Mouse (Mus musculus) 3T3-L1 (cell line): ENCODE data around the gene Ccdc142.

Experiments
- DNase-seq: peaks from one replicate; pipeline ENCODE4 v3.0.0-alpha.2; 2015; ENCODE audit warnings: low read depth, low spot score

Gene Ccdc142

DNA sequence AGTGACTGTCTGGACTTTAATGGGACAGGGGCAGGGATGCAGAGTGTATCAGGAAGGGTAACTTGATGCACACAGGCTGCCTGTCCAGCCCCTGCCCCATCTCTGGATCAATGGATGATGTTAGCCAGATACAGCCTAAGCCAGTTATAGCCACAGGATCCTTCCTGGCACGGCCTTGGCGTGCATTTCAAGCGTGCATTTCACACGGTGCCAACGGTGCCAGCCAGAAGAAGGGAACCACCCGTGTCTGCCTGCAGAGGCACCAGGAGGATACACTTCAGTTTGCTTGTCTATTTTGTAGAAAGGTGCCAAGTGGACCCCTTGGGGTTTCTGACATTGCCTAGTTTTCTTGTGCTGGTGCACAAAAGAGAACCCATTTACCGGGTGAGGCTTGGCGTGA lies 38.6 kb downstream of the Ccdc142 start:
- DNase-seq, result no peak

DNA sequence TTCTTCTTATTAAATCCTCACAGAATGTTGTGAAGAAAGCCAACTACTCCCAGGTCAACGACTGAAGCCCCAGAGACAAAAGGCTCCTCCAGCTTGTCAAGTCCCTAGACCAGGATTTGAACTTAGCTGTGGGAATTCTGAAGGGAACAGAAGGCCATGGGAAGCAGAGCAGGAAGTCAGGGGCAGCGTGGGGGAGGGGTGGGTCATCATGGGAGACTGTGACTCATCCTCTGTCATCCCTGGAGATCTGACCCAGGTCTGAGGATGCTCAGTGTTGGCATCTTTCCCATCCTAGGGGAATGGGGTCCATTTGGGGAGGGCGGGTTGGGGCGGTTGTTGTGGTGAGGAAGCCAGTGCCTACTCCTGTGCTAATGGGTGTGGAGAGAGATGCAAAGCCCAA lies 40.2 kb downstream of the Ccdc142 start:
- DNase-seq, result peak; percentile 44

DNA sequence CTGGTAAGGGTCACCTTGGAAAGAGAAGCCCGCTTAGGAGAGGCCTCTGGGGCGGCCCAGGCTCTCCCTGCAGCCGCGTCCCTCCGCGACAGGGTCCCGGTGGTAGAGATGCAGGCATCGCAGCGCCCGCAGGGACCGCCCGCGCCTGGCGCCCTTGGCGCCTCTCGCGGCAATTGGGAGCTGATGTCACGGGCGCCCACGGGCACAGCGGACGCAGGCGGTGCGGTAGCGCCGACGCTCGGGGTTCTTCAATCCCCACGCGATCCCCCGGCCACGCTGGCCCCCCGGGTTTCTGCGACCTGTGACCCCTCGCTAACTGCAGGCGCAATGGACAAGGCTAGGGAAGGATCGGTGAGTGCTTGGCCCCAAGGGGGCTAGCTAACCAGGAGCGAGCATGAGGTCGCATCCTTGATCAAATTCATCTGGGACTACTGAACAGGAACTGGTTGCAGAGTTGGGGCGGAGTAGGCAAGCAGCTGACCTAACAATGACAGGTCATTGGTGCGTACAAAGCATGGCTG lies 40.9 kb downstream of the Ccdc142 start:
- DNase-seq, result no peak

DNA sequence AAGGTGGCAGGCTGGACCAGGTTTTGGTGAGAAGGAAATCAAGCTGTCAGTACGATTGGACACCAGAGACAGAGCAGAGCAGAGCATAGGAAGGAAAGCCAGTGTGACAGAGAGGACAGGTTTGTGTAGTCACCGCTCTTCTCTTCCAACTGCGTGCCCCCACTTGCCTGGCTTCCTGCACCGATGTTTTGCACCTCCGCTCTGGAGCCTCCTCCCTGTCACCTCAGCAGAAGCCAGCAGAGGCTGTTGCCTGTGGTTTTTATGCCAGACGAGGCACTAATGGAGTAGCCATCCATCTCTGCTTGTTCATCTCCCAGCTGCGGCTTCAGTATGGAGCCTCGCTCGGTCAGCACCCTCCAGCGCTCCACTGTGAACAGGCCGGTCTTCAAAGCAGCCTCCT lies 41.5 kb downstream of the Ccdc142 start:
- no peak for DNase-seq

DNA sequence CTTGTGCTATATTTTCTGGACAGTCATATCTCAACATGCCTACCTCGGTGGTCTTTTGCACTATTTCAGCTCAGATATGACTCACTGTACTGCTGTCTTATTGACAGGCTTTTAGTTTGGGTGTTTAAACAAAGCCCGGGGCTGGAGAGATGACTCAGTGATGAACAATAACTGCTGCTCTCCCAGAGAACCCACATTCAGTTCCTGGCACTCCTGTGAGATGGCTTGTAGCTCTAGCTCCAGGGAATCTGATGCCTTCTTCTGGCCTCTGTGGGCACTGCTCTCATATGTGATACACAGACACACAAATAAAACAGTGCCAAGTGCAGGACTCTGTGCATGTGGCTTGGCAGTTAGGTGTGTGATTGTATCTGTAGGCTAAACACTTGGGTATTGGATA lies 43.8 kb downstream of the Ccdc142 start:
- peak; percentile 98 for DNase-seq

DNA sequence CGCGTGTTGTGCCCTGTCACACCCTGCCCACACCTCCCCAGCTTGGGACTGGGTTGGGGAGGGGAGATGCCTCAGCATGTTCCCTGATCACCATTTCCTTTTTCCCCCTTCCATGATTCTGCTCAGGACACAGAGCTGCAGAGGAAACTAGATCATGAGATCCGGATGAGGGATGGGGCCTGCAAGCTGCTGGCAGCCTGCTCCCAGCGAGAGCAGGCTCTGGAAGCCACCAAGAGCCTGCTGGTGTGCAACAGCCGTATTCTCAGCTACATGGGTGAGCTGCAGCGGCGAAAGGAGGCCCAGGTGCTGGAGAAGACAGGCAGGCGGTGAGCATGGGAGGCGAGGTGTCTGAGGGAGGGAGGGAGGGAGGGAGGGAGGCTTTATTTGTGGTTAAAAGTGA lies 44.4 kb downstream of the Ccdc142 start:
- DNase-seq, result no peak

GRCm38 (mm10) chr6:83147280-83147679 lies 45.9 kb downstream of the Ccdc142 start:
- DNase-seq, result no peak

DNA sequence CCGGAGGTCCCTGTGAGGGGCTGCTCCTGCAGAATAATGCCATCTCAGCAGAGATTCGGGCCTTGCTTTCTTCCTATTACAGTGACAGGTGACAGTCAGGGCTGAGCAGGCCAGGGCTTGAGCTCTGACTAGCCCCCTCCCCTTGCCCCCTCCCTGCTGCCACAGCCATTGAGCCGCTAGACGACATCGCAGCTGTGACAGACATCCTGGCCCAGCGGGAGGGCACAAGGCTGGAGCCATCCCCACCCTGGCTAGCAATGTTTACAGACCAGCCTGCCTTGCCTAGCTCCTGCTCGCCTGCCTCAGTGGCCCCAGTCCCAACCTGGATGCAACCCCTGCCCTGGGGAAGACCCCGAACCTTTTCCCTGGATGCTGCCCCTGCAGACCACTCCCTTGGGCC lies 50.3 kb downstream of the Ccdc142 start:
- DNase-seq, result no peak

GRCm38 (mm10) chr6:83153038-83153437 lies 51.6 kb downstream of the Ccdc142 start:
- DNase-seq, result no peak

DNA sequence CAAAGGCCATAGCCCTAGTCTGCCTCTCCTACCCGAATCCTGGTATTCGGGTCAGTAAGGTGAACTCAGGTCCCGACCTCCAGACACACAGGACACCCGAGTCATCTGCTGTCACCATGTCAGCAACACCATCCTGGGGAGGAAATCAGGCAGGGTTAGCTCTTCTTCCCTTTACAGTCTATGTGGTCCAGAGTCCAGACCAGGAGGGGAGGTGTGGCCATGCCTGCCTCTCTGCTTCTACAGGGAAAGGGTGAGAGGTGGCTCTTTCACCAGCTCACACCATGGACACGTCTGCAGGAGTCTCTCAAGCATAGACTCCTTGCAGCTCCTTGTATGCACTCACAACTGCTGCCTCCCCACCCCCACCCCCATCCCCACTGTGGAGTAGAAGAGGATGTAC lies 52.1 kb downstream of the Ccdc142 start:
- no peak for DNase-seq

GRCm38 (mm10) chr6:83155552-83156238 lies 54.3 kb downstream of the Ccdc142 start:
- peak; percentile 47 for DNase-seq

GRCm38 (mm10) chr6:83156259-83156684 lies 54.9 kb downstream of the Ccdc142 start, which contains the start of the genes Wdr54 and 1700003E16Rik:
Gene Wdr54 (minus strand): TSS chr6:83156397.
Gene 1700003E16Rik (plus strand): TSS chr6:83156404.
- DNase-seq, result peak; percentile 71
